Mouse (Mus musculus) lung, postnatal 0 days (tissue): Measurements from ENCODE around the gene Rpl10-ps3. TPM values are rescaled to one million over a fixed set of nuclear protein-coding genes. Genes with fewer than 3 reads are reported as not detected.

Experiments
- ATAC-seq: fragments of 200-750 bp; cut with Nextera tagmentation; 2 replicates; pipeline ENCODE4 v1.8.0; 2017; ENCODE audit warnings: moderate library complexity
- DNase-seq: peaks from one replicate; pipeline ENCODE4 v3.0.0-alpha.2; 2016; ENCODE audit warnings: low spot score
- H3K27ac ChIP-seq: fragments of 300-500 bp; sonication (generic); 2 replicates; pipeline ENCODE4 v1.5.1; 2014; ENCODE audit warnings: antibody characterized with exemption, mild to moderate bottlenecking, low read length, mixed read lengths
- H3K27me3 ChIP-seq: fragments of 300-500 bp; sonication (generic); replicated peaks from 2 replicates; pipeline ENCODE4 v1.6.1; 2014; ENCODE audit warnings: low read length, mixed read lengths; ENCODE audit not compliant: insufficient read depth
- H3K36me3 ChIP-seq: fragments of 300-500 bp; sonication (generic); 2 replicates; pipeline ENCODE4 v1.6.1; 2014; ENCODE audit warnings: low read length, mixed read lengths; ENCODE audit not compliant: insufficient read depth
- H3K4me1 ChIP-seq: fragments of 300-500 bp; sonication (generic); 2 replicates; pipeline ENCODE4 v1.6.1; 2014; ENCODE audit warnings: antibody characterized with exemption, low read depth, low read length, mixed read lengths; ENCODE audit not compliant: insufficient read depth
- H3K4me2 ChIP-seq: fragments of 300-500 bp; sonication (generic); replicated peaks from 2 replicates; pipeline ENCODE4 v1.6.1; 2014; ENCODE audit warnings: low read depth, mild to moderate bottlenecking, low read length, moderate library complexity, mixed read lengths
- H3K4me3 ChIP-seq: fragments of 300-500 bp; sonication (generic); 2 replicates; pipeline ENCODE4 v1.5.1; 2014; ENCODE audit warnings: low read depth, low read length
- H3K9ac ChIP-seq: fragments of 300-500 bp; sonication (generic); replicated peaks from 2 replicates; pipeline ENCODE4 v1.6.1; 2014; ENCODE audit warnings: low read depth, mild to moderate bottlenecking
- H3K9me3 ChIP-seq: fragments of 300-500 bp; sonication (generic); 2 replicates; pipeline ENCODE4 v1.6.1; 2016; ENCODE audit warnings: low read length, mixed read lengths
- CTCF ChIP-seq: IDR thresholded peaks from 2 replicates; pipeline ENCODE4 v1.5.1; 2016; ENCODE audit warnings: antibody characterized with exemption, mild to moderate bottlenecking
- EP300 ChIP-seq: IDR thresholded peaks from 2 replicates; pipeline ENCODE4 v1.6.1; 2016; ENCODE audit warnings: antibody characterized with exemption, mild to moderate bottlenecking, control low read depth
- WGBS: fragments of 180-500 bp; shearing (Covaris S2); extraction: QIAGEN DNeasy Blood & Tissue Kit; methylation state at CpG from one replicate; pipeline ENCODE4 v1.1.7; 2014; 5-methylcytosine and 5-hydroxymethylcytosine counted together
- polyA plus RNA-seq: library from polyadenylated mRNA; unstranded; fragments of >200 nt; fragmentation: Nextera tagmentation; extraction: Ambion mirVana; gene quantifications from 2 replicates; pipeline ENCODE4 v1.2.1, GENCODE M21; 2015

The Rpl10-ps3 gene
- polyA plus RNA-seq, 1 experiment from 2014 or later = 206 TPM

GRCm38 (mm10) chr9:50348256-50348655 lies 3.5 kb upstream of the Rpl10-ps3 start:
- H3K4me1 ChIP-seq = no peaks in the 10 kb centered on the region
- no peak overlapping the region for H3K4me2 ChIP-seq
- H3K4me3 ChIP-seq = no peak overlapping the region
- no peaks in the 10 kb centered on the region for H3K36me3 ChIP-seq
- WGBS = 82% methylated on average over 10 of the region's 10 CpGs
- H3K27me3 ChIP-seq = no peaks in the 10 kb centered on the region
- ATAC-seq = no peak
- DNase-seq = no peak
- TF ChIP-seq CTCF (no peak), EP300 (no peak)
- no peak overlapping the region for H3K27ac ChIP-seq
- no peak overlapping the region for H3K9ac ChIP-seq
- no peaks in the 10 kb centered on the region for H3K9me3 ChIP-seq

- Histone ChIP-seq H3K36me3 (no peaks in the 10 kb centered on the region), H3K4me2 (no peak overlapping the region), H3K4me3 (no peak overlapping the region), H3K27me3 (no peaks in the 10 kb centered on the region), H3K9ac (no peak overlapping the region), H3K4me1 (no peaks in the 10 kb centered on the region), H3K9me3 (no peaks in the 10 kb centered on the region), H3K27ac (no peak overlapping the region)
- DNase-seq (no peak), ATAC-seq (no peak)
- 60% methylated on average over 7 of the region's 7 CpGs for WGBS
- no peak for TF ChIP-seq CTCF
- no peak for TF ChIP-seq EP300
Measured at GRCm38 (mm10) chr9:50335539-50336325, 9.0 kb downstream of the Rpl10-ps3 start.

GRCm38 (mm10) chr9:50333413-50333812 lies 11.4 kb downstream of the Rpl10-ps3 start:
- Histone ChIP-seq H3K27me3 (no peaks in the 10 kb centered on the region), H3K9me3 (no peaks in the 10 kb centered on the region), H3K4me2 (no peak overlapping the region), H3K9ac (no peak overlapping the region), H3K4me1 (no peaks in the 10 kb centered on the region), H3K36me3 (no peaks in the 10 kb centered on the region), H3K27ac (no peak overlapping the region), H3K4me3 (no peak overlapping the region)
- 23% methylated on average over 6 of the region's 6 CpGs for WGBS
- peak; percentile 88 for DNase-seq
- peak; percentile 69 for ATAC-seq
- TF ChIP-seq EP300 = no peak
- TF ChIP-seq CTCF = peak; percentile 83

- WGBS = 79% methylated on average over 9 of the region's 9 CpGs
- TF ChIP-seq EP300 (no peak), CTCF (no peak)
Measured at GRCm38 (mm10) chr9:50324355-50325225, 20.2 kb downstream of the Rpl10-ps3 start.

GRCm38 (mm10) chr9:50320729-50321128 lies 24.0 kb downstream of the Rpl10-ps3 start:
- H3K4me2 ChIP-seq = no peak overlapping the region
- DNase-seq (no peak), ATAC-seq (no peak)
- H3K4me1 ChIP-seq = no peaks in the 10 kb centered on the region
- 37% methylated on average over 1 of the region's 1 CpGs for WGBS
- no peak for TF ChIP-seq EP300
- no peak for TF ChIP-seq CTCF
- no peak overlapping the region for H3K9ac ChIP-seq
- no peak overlapping the region for H3K4me3 ChIP-seq
- H3K36me3 ChIP-seq = no peaks in the 10 kb centered on the region
- no peak overlapping the region for H3K27ac ChIP-seq
- no peaks in the 10 kb centered on the region for H3K27me3 ChIP-seq
- H3K9me3 ChIP-seq = no peaks in the 10 kb centered on the region

More at GRCm38 (mm10) chr9:50324355-50325225, 20.2 kb downstream of the Rpl10-ps3 start:
- no peaks in the 10 kb centered on the region for H3K27me3 ChIP-seq
- no peak overlapping the region for H3K4me3 ChIP-seq
- DNase-seq (no peak), ATAC-seq (no peak)
- H3K27ac ChIP-seq = no peak overlapping the region
- H3K36me3 ChIP-seq = no peaks in the 10 kb centered on the region
- H3K4me2 ChIP-seq = no peak overlapping the region
- no peaks in the 10 kb centered on the region for H3K4me1 ChIP-seq
- H3K9ac ChIP-seq = no peak overlapping the region
- H3K9me3 ChIP-seq = no peaks in the 10 kb centered on the region

GRCm38 (mm10) chr9:50319506-50319905 lies 25.3 kb downstream of the Rpl10-ps3 start:
- H3K27me3 ChIP-seq = no peaks in the 10 kb centered on the region
- ATAC-seq (no peak), DNase-seq (no peak)
- H3K4me1 ChIP-seq = no peaks in the 10 kb centered on the region
- no peak overlapping the region for H3K4me3 ChIP-seq
- no peak overlapping the region for H3K27ac ChIP-seq
- 88% methylated on average over 5 of the region's 5 CpGs for WGBS
- H3K36me3 ChIP-seq = no peaks in the 10 kb centered on the region
- TF ChIP-seq CTCF (no peak), EP300 (no peak)
- H3K9me3 ChIP-seq = no peaks in the 10 kb centered on the region
- no peak overlapping the region for H3K9ac ChIP-seq
- H3K4me2 ChIP-seq = no peak overlapping the region
